Comparison of ENCODE assay signal across 21 mouse cellular contexts in the genomic region with DNA sequence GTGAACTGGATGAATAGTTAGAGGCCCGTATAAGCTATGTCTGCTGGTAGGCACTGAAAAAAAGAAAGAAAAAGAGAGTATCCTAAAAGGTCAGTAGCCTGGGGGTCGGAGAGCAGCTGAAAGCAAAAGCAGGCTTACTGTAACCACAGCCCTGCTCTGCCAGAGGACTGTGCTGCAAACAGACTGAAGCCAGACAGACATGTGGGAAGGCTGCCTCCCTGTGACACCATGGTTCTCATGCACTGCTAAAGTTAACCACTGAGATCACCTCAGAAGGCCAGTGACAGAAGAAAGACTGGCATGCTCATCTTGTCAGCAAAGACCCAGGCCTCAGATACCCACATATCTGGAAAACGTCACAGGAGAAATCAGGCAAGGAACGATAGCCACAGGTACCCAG.
A peak's percentile ranks its signal among the peaks of the same experiment; 100 is the strongest.
DNase-seq lines count a peak whose midpoint lies in the region; ATAC-seq lines count a peak whose summit lies in the region.
"Had no signal": no experiment of that assay in that cellular context is flagged by ENCODE, and none has a peak within 500 bp of the region (broad histone marks: within the 10 kb centered on the region; RNA-seq: fewer than 3 reads in every experiment).

No protein-coding gene starts in this region.

- H3K27ac ChIP-seq in hindbrain, embryonic 10.5 days, result peak overlapping the region; percentile 71
- H3K27ac ChIP-seq in hindbrain, embryonic 12.5 days, result no peak overlapping the region
- H3K27ac ChIP-seq: embryonic facial prominence, embryonic 12.5 days; hindbrain, embryonic 14.5 days had no signal

- H3K9me3 ChIP-seq in hindbrain, embryonic 10.5 days, result no peaks in the 10 kb centered on the region
- H3K9me3 ChIP-seq in hindbrain, embryonic 12.5 days (replicated peaks), result no peaks in the 10 kb centered on the region
- H3K9me3 ChIP-seq: embryonic facial prominence, embryonic 12.5 days had no signal

- intact Hi-C loops in gastrocnemius, postnatal 14 days (cut with DNase I; ENCODE audit: low total_unique reads), result no loop called here

- H3K4me1 ChIP-seq in hindbrain, embryonic 10.5 days (replicated peaks), result peaks cover 91% of the 10 kb centered on the region
- H3K4me1 ChIP-seq in hindbrain, embryonic 12.5 days, result peaks cover 75% of the 10 kb centered on the region

- no peaks in the 10 kb centered on the region for H3K36me3 ChIP-seq in hindbrain, embryonic 10.5 days
- no peaks in the 10 kb centered on the region for H3K36me3 ChIP-seq in hindbrain, embryonic 12.5 days
- H3K36me3 ChIP-seq: embryonic facial prominence, embryonic 12.5 days had no signal

- H3K4me3 ChIP-seq in hindbrain, embryonic 10.5 days, result no peak overlapping the region
- H3K4me3 ChIP-seq in hindbrain, embryonic 12.5 days, result no peak overlapping the region
- H3K4me3 ChIP-seq: embryonic facial prominence, embryonic 12.5 days; erythroblast, embryonic 14.5 days had no signal

- no peak for ATAC-seq in hindbrain, embryonic 12.5 days (ENCODE audit: low FRiP score)
- ATAC-seq: forebrain, embryonic 14.5 days; intestine, embryonic 16.5 days had no signal

- H3K9ac ChIP-seq in hindbrain, embryonic 12.5 days, result no peak overlapping the region
- H3K9ac ChIP-seq: embryonic facial prominence, embryonic 12.5 days; hindbrain, embryonic 14.5 days had no signal

- no peaks in the 10 kb centered on the region for H3K27me3 ChIP-seq in hindbrain, embryonic 10.5 days (ENCODE audit: insufficient read depth, poor library complexity, severe bottlenecking)
- H3K27me3 ChIP-seq in hindbrain, embryonic 12.5 days, result no peaks in the 10 kb centered on the region
- H3K27me3 ChIP-seq: embryonic facial prominence, embryonic 12.5 days had no signal

- DNase-seq in gastrocnemius, postnatal 14 days, result peak; percentile 31
- no peak for DNase-seq in gastrocnemius, postnatal 4 days (ENCODE audit: low spot score in 2 of 2)
- no peak for DNase-seq in hindbrain, embryonic 10.5 days (ENCODE audit: low spot score)
- DNase-seq in adipocyte (ENCODE audit: low spot score), result peak; percentile 77
- DNase-seq in heart, postnatal 4 days, result peak; percentile 32
- no peak for DNase-seq in kidney, adult 11 months
- DNase-seq: adrenal gland, adult 8-10 months; B cell, adult 2 months; cerebellum, adult 9-11 months; left cerebral cortex, postnatal 4 days; liver; lung, postnatal 10 days; midbrain, embryonic 14.5 days; right cerebral cortex, postnatal 14 days; thymus, adult 18-20 months had no signal

- H3K4me2 ChIP-seq in hindbrain, embryonic 12.5 days (replicated peaks), result no peak overlapping the region
- H3K4me2 ChIP-seq: embryonic facial prominence, embryonic 12.5 days; hindbrain, embryonic 14.5 days had no signal

- WGBS in hindbrain, embryonic 10.5 days, result 68% methylated on average over 4 of the region's 4 CpGs
- WGBS in hindbrain, embryonic 12.5 days, result 68% methylated on average over 4 of the region's 4 CpGs

Comparison
In these comparisons a context has a peak if more than half of its experiments do, and no peak if none do; other contexts are left out.
1. DNase-seq: peak in gastrocnemius, postnatal 14 days (single experiment), adipocyte (single experiment) and heart, postnatal 4 days (single experiment); none in gastrocnemius, postnatal 4 days (0 of 2), hindbrain, embryonic 10.5 days (single experiment) and kidney, adult 11 months (single experiment).